Mouse (Mus musculus) liver, adult 2 months (tissue): ENCODE measurements around the gene Adgrl2.

Experiments
- CTCF ChIP-seq: fragments of 200-500 bp; IDR thresholded peaks from 2 replicates; pipeline ENCODE4 v1.5.1; 2011; ENCODE audit warnings: low read depth, low read length, control low read depth
- POLR2A ChIP-seq: fragments of 200-500 bp; IDR thresholded peaks from 2 replicates; pipeline ENCODE4 v1.6.1; 2011; ENCODE audit warnings: low read length, control low read depth; ENCODE audit not compliant: insufficient read depth; ENCODE audit errors: extremely low read depth

GRCm38 (mm10) chr3:149019925-149020324 lies 29.6 kb upstream of the Adgrl2 start:
- TF ChIP-seq POLR2A = no peak
- TF ChIP-seq CTCF = peak; percentile 6; the same call in 1 of the 2 replicates
